Mouse (Mus musculus) heart, embryonic 13.5 days (tissue): ENCODE measurements around the gene Map2k2. TPM values are rescaled to one million over a fixed set of nuclear protein-coding genes. Genes with fewer than 3 reads are reported as not detected.
"Not testable (repeated sequence)": the region's sequence is repeated elsewhere in the genome, so short reads cannot be mapped to it uniquely, and the experiment has no call there.

Experiments used
- ATAC-seq: fragments of 200-750 bp; cut with Nextera tagmentation; 2 replicates; pipeline ENCODE4 v1.8.0; 2017; ENCODE audit warnings: moderate TSS enrichment; ENCODE audit not compliant: insufficient number of reproducible peaks, low FRiP score, low TSS enrichment; ENCODE audit errors: extremely low read depth
- H3K27ac ChIP-seq: fragments of 300-500 bp; sonication (generic); replicated peaks from 2 replicates; pipeline ENCODE4 v1.5.1; 2015; ENCODE audit warnings: moderate library complexity, mild to moderate bottlenecking, inconsistent platforms
- H3K27me3 ChIP-seq: fragments of 300-500 bp; sonication (generic); replicated peaks from 2 replicates; pipeline ENCODE4 v1.6.1; 2015; ENCODE audit warnings: mild to moderate bottlenecking, inconsistent platforms
- H3K36me3 ChIP-seq: fragments of 300-500 bp; sonication (generic); 2 replicates; pipeline ENCODE4 v1.6.1; 2015; ENCODE audit warnings: mild to moderate bottlenecking, inconsistent platforms
- H3K4me1 ChIP-seq: fragments of 300-500 bp; sonication (generic); 2 replicates; pipeline ENCODE4 v1.6.1; 2015; ENCODE audit warnings: inconsistent platforms
- H3K4me2 ChIP-seq: fragments of 300-500 bp; sonication (generic); 2 replicates; pipeline ENCODE4 v1.6.1; 2015; ENCODE audit warnings: inconsistent platforms, mild to moderate bottlenecking, moderate library complexity
- H3K4me3 ChIP-seq: fragments of 300-500 bp; sonication (generic); 2 replicates; pipeline ENCODE4 v1.5.1; 2015; ENCODE audit warnings: moderate library complexity, mild to moderate bottlenecking, inconsistent platforms
- H3K9ac ChIP-seq: fragments of 300-500 bp; sonication (generic); 2 replicates; pipeline ENCODE4 v1.6.1; 2015; ENCODE audit warnings: inconsistent platforms, mild to moderate bottlenecking, moderate library complexity
- H3K9me3 ChIP-seq: fragments of 300-500 bp; sonication (generic); 2 replicates; pipeline ENCODE4 v1.6.1; 2016; ENCODE audit warnings: inconsistent platforms
- WGBS: fragments of 180-500 bp; shearing (Covaris S2); methylation state at CpG from one replicate; pipeline ENCODE4 v1.1.7; 2015; ENCODE audit warnings: mixed read lengths; 5-methylcytosine and 5-hydroxymethylcytosine counted together
- microRNA-seq: library from miRNA; unstranded; fragments of <30 nt; microRNA quantifications from one replicate; pipeline ENCODE4, GENCODE M21; 2016
- polyA plus RNA-seq: library from polyadenylated mRNA; unstranded; fragments of >200 nt; fragmentation: Nextera tagmentation; extraction: Ambion mirVana; gene quantifications from 2 replicates; pipeline ENCODE4 v1.2.1, GENCODE M21; 2015

Gene Map2k2
- polyA plus RNA-seq, 1 experiment from 2014 or later = 150 TPM

DNA sequence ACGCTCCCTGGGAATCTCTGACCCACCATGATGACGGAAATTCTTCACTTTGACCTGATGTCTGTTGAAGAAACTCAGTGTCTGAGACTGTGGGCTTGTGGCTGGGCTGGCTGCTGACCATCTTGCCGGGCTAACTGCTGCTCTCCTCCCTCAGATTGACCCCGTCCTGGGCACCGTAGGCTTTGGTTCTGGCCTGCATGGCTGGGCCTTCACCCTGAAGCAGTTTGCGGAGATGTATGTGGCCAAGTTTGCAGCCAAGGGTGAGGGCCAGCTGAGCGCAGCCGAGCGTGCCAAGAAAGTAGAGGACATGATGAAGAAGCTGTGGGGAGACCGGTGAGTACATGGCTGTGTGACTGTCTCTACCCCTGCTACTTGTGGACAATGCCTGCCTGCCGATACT lies 73.2 kb downstream of the Map2k2 start:
- no peak overlapping the region; the same call in 1 of the 2 replicates for H3K27ac ChIP-seq
- 95% methylated on average over 11 of the region's 11 CpGs for WGBS
- peak overlapping the region; percentile 95; the same call in 1 of the 2 replicates for H3K4me3 ChIP-seq
- H3K27me3 ChIP-seq = no peaks in the 10 kb centered on the region
- no peak overlapping the region; the same call in 1 of the 2 replicates for H3K9ac ChIP-seq
- H3K4me2 ChIP-seq = no peak overlapping the region
- peaks cover 75% of the 10 kb centered on the region for H3K4me1 ChIP-seq
- H3K9me3 ChIP-seq = no peaks in the 10 kb centered on the region
- peaks cover 56% of the 10 kb centered on the region for H3K36me3 ChIP-seq
- no peak for ATAC-seq

DNA sequence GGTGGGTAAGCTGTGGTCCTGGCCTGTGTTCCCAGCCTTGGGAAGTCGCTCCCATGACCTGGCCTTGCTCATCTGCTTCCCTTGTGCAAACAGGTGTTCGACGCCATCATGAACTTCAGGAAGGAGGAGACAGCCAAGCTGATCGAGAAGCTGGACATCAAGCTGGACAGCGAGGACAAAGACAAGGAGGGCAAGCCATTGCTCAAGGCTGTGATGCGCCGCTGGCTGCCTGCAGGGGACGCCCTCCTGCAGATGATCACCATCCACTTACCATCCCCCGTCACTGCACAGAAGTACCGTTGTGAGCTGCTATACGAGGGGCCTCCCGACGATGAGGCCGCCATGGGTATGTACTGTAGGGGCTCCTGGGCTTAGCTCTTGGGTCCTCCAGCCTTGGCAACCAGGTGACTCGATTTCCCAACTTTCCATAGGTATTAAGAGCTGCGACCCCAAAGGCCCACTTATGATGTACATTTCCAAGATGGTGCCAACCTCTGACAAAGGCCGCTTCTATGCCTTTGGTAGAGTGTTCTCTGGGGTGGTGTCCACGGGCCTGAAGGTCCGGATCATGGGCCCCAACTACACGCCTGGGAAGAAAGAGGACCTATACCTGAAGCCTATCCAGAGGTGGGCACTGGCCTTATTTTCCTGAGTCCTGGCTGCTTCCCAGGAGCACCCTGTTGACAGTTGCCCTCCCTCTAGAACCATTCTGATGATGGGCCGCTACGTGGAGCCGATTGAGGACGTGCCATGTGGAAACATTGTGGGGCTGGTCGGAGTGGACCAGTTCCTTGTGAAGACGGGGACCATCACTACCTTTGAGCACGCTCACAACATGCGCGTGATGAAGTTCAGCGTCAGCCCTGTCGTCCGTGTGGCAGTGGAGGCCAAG lies 74.0 kb downstream of the Map2k2 start:
- ATAC-seq = no peak
- no peaks in the 10 kb centered on the region for H3K9me3 ChIP-seq
- H3K9ac ChIP-seq = peak overlapping the region; percentile 37
- H3K4me1 ChIP-seq = peaks cover 75% of the 10 kb centered on the region
- H3K27me3 ChIP-seq = no peaks in the 10 kb centered on the region
- no peak overlapping the region for H3K4me2 ChIP-seq
- H3K36me3 ChIP-seq = peaks cover 64% of the 10 kb centered on the region
- peak overlapping the region; percentile 60; the same call in 1 of the 2 replicates for H3K27ac ChIP-seq
- WGBS = 89% methylated on average over 32 of the region's 32 CpGs
- H3K4me3 ChIP-seq = no peak overlapping the region

DNA sequence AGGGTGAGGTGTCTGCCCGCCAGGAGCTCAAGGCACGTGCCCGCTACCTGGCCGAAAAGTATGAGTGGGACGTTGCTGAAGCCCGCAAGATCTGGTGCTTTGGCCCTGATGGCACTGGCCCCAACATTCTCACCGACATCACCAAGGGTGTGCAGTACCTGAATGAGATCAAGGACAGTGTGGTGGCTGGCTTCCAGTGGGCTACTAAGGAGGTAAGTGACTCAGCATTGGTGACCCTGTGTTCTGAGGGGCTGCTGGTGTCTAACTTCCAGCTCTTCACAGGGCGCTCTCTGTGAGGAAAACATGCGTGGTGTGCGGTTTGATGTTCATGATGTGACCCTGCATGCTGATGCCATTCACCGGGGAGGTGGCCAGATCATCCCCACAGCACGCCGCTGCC lies 75.2 kb downstream of the Map2k2 start:
- Histone ChIP-seq H3K27me3 (no peaks in the 10 kb centered on the region), H3K4me3 (no peak overlapping the region), H3K9ac (peak overlapping the region; percentile 54; the same call in 1 of the 2 replicates), H3K4me2 (no peak overlapping the region), H3K36me3 (peaks cover 75% of the 10 kb centered on the region), H3K9me3 (no peaks in the 10 kb centered on the region), H3K27ac (peak overlapping the region; percentile 60; the same call in 1 of the 2 replicates), H3K4me1 (peaks cover 74% of the 10 kb centered on the region)
- ATAC-seq = no peak
- WGBS = 89% methylated on average over 13 of the region's 13 CpGs

DNA sequence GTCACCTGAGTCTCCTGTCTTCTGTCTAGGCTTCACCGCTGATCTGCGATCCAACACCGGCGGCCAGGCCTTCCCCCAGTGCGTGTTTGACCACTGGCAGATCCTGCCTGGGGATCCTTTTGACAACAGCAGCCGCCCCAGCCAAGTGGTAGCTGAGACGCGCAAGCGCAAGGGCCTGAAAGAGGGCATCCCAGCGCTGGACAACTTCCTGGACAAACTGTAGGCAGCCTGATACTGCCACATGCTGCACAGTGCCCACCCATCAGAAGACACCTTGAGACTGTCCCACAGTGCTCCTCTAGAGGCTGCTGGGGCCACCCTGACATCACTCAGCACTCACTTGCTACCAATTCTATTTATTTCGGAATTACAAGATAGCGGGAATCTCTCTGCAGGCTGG lies 76.1 kb downstream of the Map2k2 start:
- ATAC-seq, H3K27me3 ChIP-seq, H3K9me3 ChIP-seq, H3K4me3 ChIP-seq, H3K4me2 ChIP-seq: not testable (repeated sequence)
- WGBS = 67% methylated on average over 12 of the region's 12 CpGs
- Histone ChIP-seq H3K4me1 (peaks cover 73% of the 10 kb centered on the region), H3K9ac (0 out of 2 replicates have a peak overlapping the region, but pooled peaks have one; percentile 24), H3K36me3 (peaks cover 82% of the 10 kb centered on the region), H3K27ac (peak overlapping the region; percentile 60)

DNA sequence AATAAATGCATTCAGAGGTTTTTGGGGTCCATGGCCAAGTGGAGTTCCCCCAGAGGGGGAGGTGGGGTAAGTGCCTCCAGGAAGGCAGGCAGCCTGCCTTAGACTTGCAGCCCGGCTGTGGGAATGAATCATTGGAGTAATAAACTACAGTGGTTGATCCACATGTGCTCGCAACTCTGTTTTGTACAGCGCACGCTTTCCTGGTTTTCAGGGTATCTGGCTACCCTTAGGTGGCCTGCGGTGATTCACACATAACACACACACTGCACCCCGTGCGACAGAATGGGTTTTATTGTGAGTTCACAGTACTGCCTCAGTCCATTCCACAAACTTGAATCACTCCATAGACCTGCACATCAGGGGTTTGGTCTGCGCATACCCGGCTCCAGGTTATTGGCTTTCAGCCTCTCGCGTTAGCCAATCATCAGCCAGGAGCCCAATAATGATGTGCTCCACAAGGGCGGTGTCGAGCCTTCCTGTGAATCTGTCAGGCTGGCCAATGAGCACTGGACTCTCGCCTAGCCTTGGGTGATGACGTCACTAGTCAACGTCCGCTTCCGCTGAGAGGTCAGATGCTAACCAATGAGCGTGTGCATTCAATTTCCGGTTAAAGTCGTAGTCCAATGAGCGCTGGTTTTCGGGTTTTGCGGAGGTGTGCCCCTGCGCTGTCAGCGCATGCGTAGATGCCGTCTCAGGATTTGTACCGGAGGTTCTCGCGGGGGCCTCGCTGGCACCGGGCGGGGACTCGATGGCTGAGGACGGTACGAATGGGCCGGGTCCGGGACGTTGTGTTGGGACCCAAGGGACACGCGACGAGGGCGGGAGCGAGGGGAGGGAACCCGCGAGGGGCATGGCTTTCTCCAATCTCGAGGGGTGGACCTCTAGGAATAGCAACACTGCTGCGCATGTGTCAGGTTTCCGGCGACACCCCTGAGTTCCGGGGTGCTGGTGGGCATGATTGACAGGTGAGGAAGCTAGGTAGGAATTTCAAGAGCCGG lies 76.9 kb downstream of the Map2k2 start, which contains the start of gene Dapk3:
Gene Dapk3, plus strand, starts transcription at position 670 of the 998 bp plus-strand sequence.
- peaks cover 70% of the 10 kb centered on the region for H3K4me1 ChIP-seq
- 5% methylated on average over 53 of the region's 53 CpGs for WGBS

More for the DNA sequence above, 76.9 kb downstream of the Map2k2 start, which contains the start of gene Dapk3:
- H3K27me3 ChIP-seq = no peaks in the 10 kb centered on the region
- H3K27ac ChIP-seq = peak within 1 kb of the TSS; percentile 94
- no peaks in the 10 kb centered on the region for H3K9me3 ChIP-seq
- peaks cover 84% of the 10 kb centered on the region for H3K36me3 ChIP-seq
- H3K4me3 ChIP-seq = peak within 1 kb of the TSS; percentile 80
- peak within 1 kb of the TSS; percentile 82 for H3K4me2 ChIP-seq
- ATAC-seq = peak; percentile 86
- H3K9ac ChIP-seq = peak within 1 kb of the TSS; percentile 89

Small RNA genes lying within 50 kb of the gene (microRNA-seq; reads per million reads assigned to microRNA genes)
- gene Mir5615-1 (not detected), gene Mir5615-2 (not detected)

Other genes with a start within 250 kb of the Map2k2 start
- 0.05 and 0.07 TPM in 2 replicates for gene Tmprss9, start 234.1 kb upstream of the Map2k2 start, polyA plus RNA-seq
- gene Timm13, start 204.9 kb upstream of the Map2k2 start, polyA plus RNA-seq = 285 and 314 TPM in 2 replicates
- 24.8 and 26.7 TPM in 2 replicates for gene Lmnb2, start 187.7 kb upstream of the Map2k2 start, polyA plus RNA-seq
- 29.2 and 33.9 TPM in 2 replicates for gene Gadd45b, start 175.8 kb upstream of the Map2k2 start, polyA plus RNA-seq
- 1.4 TPM in 2 replicates for gene Gng7, start 91.0 kb upstream of the Map2k2 start, polyA plus RNA-seq
- 0.06 and 0.07 TPM in 2 replicates for gene Diras1, start 80.3 kb upstream of the Map2k2 start, polyA plus RNA-seq
- 8.0 and 8.2 TPM in 2 replicates for gene Slc39a3, start 68.5 kb upstream of the Map2k2 start, polyA plus RNA-seq
- gene Sgta, start 45.7 kb upstream of the Map2k2 start, polyA plus RNA-seq = 152 and 162 TPM in 2 replicates
- gene Thop1, start 35.9 kb upstream of the Map2k2 start, polyA plus RNA-seq = 29.1 and 33.8 TPM in 2 replicates
- 0.83 and 1.1 TPM in 2 replicates for gene Creb3l3, start 7.0 kb upstream of the Map2k2 start, polyA plus RNA-seq
- gene Zbtb7a, start 29.3 kb downstream of the Map2k2 start, polyA plus RNA-seq = 19.5 and 20.1 TPM in 2 replicates
- gene Pias4, start 62.0 kb downstream of the Map2k2 start, polyA plus RNA-seq = 35.7 and 40.3 TPM in 2 replicates
- gene Eef2, start 70.7 kb downstream of the Map2k2 start, polyA plus RNA-seq = 393 and 411 TPM in 2 replicates
- gene Dapk3, start 77.1 kb downstream of the Map2k2 start, polyA plus RNA-seq = 41.5 and 42.4 TPM in 2 replicates
- gene 4930442H23Rik, start 77.9 kb downstream of the Map2k2 start, polyA plus RNA-seq = 0.27 TPM in 1 of 2 replicates, not detected in the other
- gene Nmrk2, start 96.1 kb downstream of the Map2k2 start, polyA plus RNA-seq = 5.2 and 6.1 TPM in 2 replicates
- gene Atcay, start 124.9 kb downstream of the Map2k2 start, polyA plus RNA-seq = 0.43 and 0.53 TPM in 2 replicates
- 4.1 and 6.5 TPM in 2 replicates for gene Zfr2, start 127.2 kb downstream of the Map2k2 start, polyA plus RNA-seq
- gene Matk, start 147.0 kb downstream of the Map2k2 start, polyA plus RNA-seq = 1.6 and 1.9 TPM in 2 replicates
- 244 and 260 TPM in 2 replicates for gene Mrpl54, start 161.0 kb downstream of the Map2k2 start, polyA plus RNA-seq
- 45.4 and 51.4 TPM in 2 replicates for gene Apba3, start 161.0 kb downstream of the Map2k2 start, polyA plus RNA-seq
- gene Tjp3, start 185.7 kb downstream of the Map2k2 start, polyA plus RNA-seq = 2.2 and 2.4 TPM in 2 replicates
- gene Pip5k1c, start 187.0 kb downstream of the Map2k2 start, polyA plus RNA-seq = 31.0 and 32.0 TPM in 2 replicates
- 25.6 and 28.2 TPM in 2 replicates for gene Cactin, start 215.2 kb downstream of the Map2k2 start, polyA plus RNA-seq
- 13.6 and 14.7 TPM in 2 replicates for gene Tbxa2r, start 222.8 kb downstream of the Map2k2 start, polyA plus RNA-seq
- gene Gipc3, start 237.4 kb downstream of the Map2k2 start, polyA plus RNA-seq = 0.06 TPM in 1 of 2 replicates, not detected in the other
- 81.9 and 90.9 TPM in 2 replicates for gene Hmg20b, start 244.6 kb downstream of the Map2k2 start, polyA plus RNA-seq